Mouse (Mus musculus) heart, embryonic 11.5 days (tissue): ENCODE data around the gene Vegfb. TPM values are rescaled to one million over a fixed set of nuclear protein-coding genes. Genes with fewer than 3 reads are reported as not detected.

Source experiments
- ATAC-seq: fragments of 200-750 bp; cut with Nextera tagmentation; replicated peaks from 2 replicates; pipeline ENCODE4 v1.8.0; 2017; ENCODE audit warnings: moderate library complexity; ENCODE audit not compliant: insufficient number of reproducible peaks, low FRiP score, low TSS enrichment
- H3K27ac ChIP-seq: fragments of 300-500 bp; sonication (generic); 2 replicates; pipeline ENCODE4 v1.5.1; 2014; ENCODE audit warnings: mild to moderate bottlenecking, low read depth, low read length
- H3K27me3 ChIP-seq: fragments of 300-500 bp; sonication (generic); 2 replicates; pipeline ENCODE4 v1.6.1; 2014; ENCODE audit warnings: mild to moderate bottlenecking, low read length, mixed read lengths; ENCODE audit not compliant: control insufficient read depth, insufficient read depth
- H3K36me3 ChIP-seq: fragments of 300-500 bp; sonication (generic); 2 replicates; pipeline ENCODE4 v1.6.1; 2014; ENCODE audit warnings: mild to moderate bottlenecking, low read length, moderate library complexity, mixed read lengths; ENCODE audit not compliant: control insufficient read depth, insufficient read depth
- H3K4me1 ChIP-seq: fragments of 300-500 bp; sonication (generic); 2 replicates; pipeline ENCODE4 v1.6.1; 2014; ENCODE audit warnings: low read length; ENCODE audit not compliant: control insufficient read depth, insufficient read depth
- H3K4me2 ChIP-seq: fragments of 300-500 bp; sonication (generic); 2 replicates; pipeline ENCODE4 v1.6.1; 2014; ENCODE audit warnings: mild to moderate bottlenecking, moderate library complexity
- H3K4me3 ChIP-seq: fragments of 300-500 bp; sonication (generic); 2 replicates; pipeline ENCODE4 v1.5.1; 2014; ENCODE audit warnings: low read depth, low read length
- H3K9ac ChIP-seq: fragments of 300-500 bp; sonication (generic); 2 replicates; pipeline ENCODE4 v1.6.1; 2014; ENCODE audit warnings: mild to moderate bottlenecking, low read depth, low read length, moderate library complexity
- H3K9me3 ChIP-seq: fragments of 300-500 bp; sonication (generic); replicated peaks from 2 replicates; pipeline ENCODE4 v1.6.1; 2016; ENCODE audit warnings: low read length; ENCODE audit not compliant: control insufficient read depth
- WGBS: fragments of 180-500 bp; shearing (Covaris S2); extraction: QIAGEN DNeasy Blood & Tissue Kit; methylation state at CpG from one replicate; pipeline ENCODE4 v1.1.7; 2014; ENCODE audit not compliant: insufficient replicate concordance; 5-methylcytosine and 5-hydroxymethylcytosine counted together
- polyA plus RNA-seq: library from polyadenylated mRNA; unstranded; fragments of >200 nt; fragmentation: Nextera tagmentation; extraction: Ambion mirVana; gene quantifications from 2 replicates; pipeline ENCODE4 v1.2.1, GENCODE M21; 2014

The Vegfb gene
- polyA plus RNA-seq, 1 experiment from 2014 or later = 76.9 TPM

GRCm38 (mm10) chr19:6951994-6952711 is 35.3 kb downstream of the Vegfb start:
- H3K4me3 ChIP-seq = peak overlapping the region; percentile 70
- WGBS = under 1% methylated on average over 31 of the region's 31 CpGs
- H3K4me2 ChIP-seq = peak overlapping the region; percentile 94
- no peaks in the 10 kb centered on the region for H3K9me3 ChIP-seq
- H3K4me1 ChIP-seq = peaks cover 32% of the 10 kb centered on the region
- ATAC-seq = peak; percentile 37
- peak overlapping the region; percentile 83 for H3K9ac ChIP-seq
- peaks cover 11% of the 10 kb centered on the region for H3K36me3 ChIP-seq
- H3K27ac ChIP-seq = peak overlapping the region; percentile 96
- no peaks in the 10 kb centered on the region for H3K27me3 ChIP-seq

- Histone ChIP-seq H3K4me3 (peak overlapping the region; percentile 70), H3K4me1 (peaks cover 32% of the 10 kb centered on the region), H3K9me3 (no peaks in the 10 kb centered on the region), H3K27me3 (no peaks in the 10 kb centered on the region), H3K36me3 (peaks cover 7% of the 10 kb centered on the region), H3K4me2 (peak overlapping the region; percentile 94), H3K27ac (peak overlapping the region; percentile 96), H3K9ac (peak overlapping the region; percentile 83)
- 0% methylated on average over 35 of the region's 35 CpGs for WGBS
- ATAC-seq = peak; percentile 70
These were observed 36.0 kb downstream of the Vegfb start for GRCm38 (mm10) chr19:6951381-6951968.

- Histone ChIP-seq H3K4me2 (peak overlapping the region; percentile 94), H3K27me3 (no peaks in the 10 kb centered on the region), H3K9ac (peak overlapping the region; percentile 83), H3K36me3 (0 out of 2 replicates have a peak, but pooled peaks cover 7% of the 10 kb centered on the region), H3K27ac (peak overlapping the region; percentile 96), H3K4me1 (peaks cover 29% of the 10 kb centered on the region), H3K4me3 (peak overlapping the region; percentile 70), H3K9me3 (no peaks in the 10 kb centered on the region)
- WGBS = under 1% methylated on average over 28 of the region's 28 CpGs
- ATAC-seq = peak; percentile 5; the same call in 1 of the 2 replicates
These were observed 36.8 kb downstream of the Vegfb start for GRCm38 (mm10) chr19:6950613-6951153.

- H3K4me1 ChIP-seq = peaks cover 22% of the 10 kb centered on the region
- WGBS = 58% methylated on average over 5 of the region's 5 CpGs
- H3K9me3 ChIP-seq = no peaks in the 10 kb centered on the region
These were observed 37.5 kb downstream of the Vegfb start for GRCm38 (mm10) chr19:6949951-6950350.

GRCm38 (mm10) chr19:6949532-6949931 is 37.9 kb downstream of the Vegfb start:
- Histone ChIP-seq H3K27ac (no peak overlapping the region), H3K4me1 (peaks cover 20% of the 10 kb centered on the region), H3K9me3 (no peaks in the 10 kb centered on the region), H3K4me2 (no peak overlapping the region), H3K27me3 (no peaks in the 10 kb centered on the region), H3K36me3 (no peaks in the 10 kb centered on the region), H3K4me3 (no peak overlapping the region), H3K9ac (0 out of 2 replicates have a peak overlapping the region, but pooled peaks have one; percentile 12)
- 85% methylated on average over 5 of the region's 5 CpGs for WGBS
- no peak for ATAC-seq

More at GRCm38 (mm10) chr19:6949951-6950350, 37.5 kb downstream of the Vegfb start:
- Histone ChIP-seq H3K36me3 (0 out of 2 replicates have a peak, but pooled peaks cover 3% of the 10 kb centered on the region), H3K27ac (peak overlapping the region; percentile 96; the same call in 1 of the 2 replicates), H3K27me3 (no peaks in the 10 kb centered on the region), H3K4me3 (peak overlapping the region; percentile 70), H3K4me2 (peak overlapping the region; percentile 94), H3K9ac (peak overlapping the region; percentile 83; the same call in 1 of the 2 replicates)
- ATAC-seq = no peak

- peaks cover 19% of the 10 kb centered on the region for H3K4me1 ChIP-seq
- H3K4me2 ChIP-seq = no peak overlapping the region
- H3K27ac ChIP-seq = no peak overlapping the region
- H3K27me3 ChIP-seq = no peaks in the 10 kb centered on the region
- H3K9ac ChIP-seq = no peak overlapping the region
- no peaks in the 10 kb centered on the region for H3K9me3 ChIP-seq
- WGBS = 81% methylated on average over 4 of the region's 4 CpGs
- no peak for ATAC-seq
- H3K4me3 ChIP-seq = no peak overlapping the region
- no peaks in the 10 kb centered on the region for H3K36me3 ChIP-seq
These were observed 39.3 kb downstream of the Vegfb start for GRCm38 (mm10) chr19:6948186-6948585.

GRCm38 (mm10) chr19:6947742-6948141 is 39.7 kb downstream of the Vegfb start:
- no peak for ATAC-seq
- WGBS = 60% methylated on average over 4 of the region's 4 CpGs
- Histone ChIP-seq H3K9ac (no peak overlapping the region), H3K9me3 (no peaks in the 10 kb centered on the region), H3K4me1 (peaks cover 19% of the 10 kb centered on the region), H3K36me3 (no peaks in the 10 kb centered on the region), H3K4me3 (no peak overlapping the region), H3K27ac (no peak overlapping the region), H3K27me3 (no peaks in the 10 kb centered on the region), H3K4me2 (no peak overlapping the region)

- H3K36me3 ChIP-seq = no peaks in the 10 kb centered on the region
- H3K27me3 ChIP-seq = no peaks in the 10 kb centered on the region
- H3K9ac ChIP-seq = no peak overlapping the region
- no peak for ATAC-seq
- WGBS = 85% methylated on average over 6 of the region's 6 CpGs
- no peaks in the 10 kb centered on the region for H3K9me3 ChIP-seq
- peaks cover 18% of the 10 kb centered on the region for H3K4me1 ChIP-seq
- H3K27ac ChIP-seq = no peak overlapping the region
- H3K4me2 ChIP-seq = no peak overlapping the region
- H3K4me3 ChIP-seq = no peak overlapping the region
These were observed 43.7 kb downstream of the Vegfb start for GRCm38 (mm10) chr19:6943709-6944108.
